Mouse (Mus musculus): Measurements from ENCODE around the gene Tmem170b.

GRCm38 (mm10) chr13:41682341-41683119 lies 76.8 kb downstream of the Tmem170b start:
- TF ChIP-seq CTCF (IDR thresholded peaks at IDR 0.05): no peak
- no peak for TF ChIP-seq EP300 (IDR thresholded peaks at IDR 0.05)
